Mouse (Mus musculus) gonadal fat pad, adult 2 months (tissue): ENCODE data around the gene Gm45808. TPM values are rescaled to one million over a fixed set of nuclear protein-coding genes. Genes with fewer than 3 reads are reported as not detected.

Experiments
- DNase-seq: peaks from one replicate; pipeline ENCODE4 v3.0.0-alpha.2; 2012; ENCODE audit warnings: low read depth
- polyA plus RNA-seq: library from polyadenylated mRNA; depleted of rRNA; stranded (reverse); fragments of >200 nt; gene quantifications from 2 replicates; pipeline ENCODE4 v1.2.3, GENCODE M21; 2012

Gm45808 gene
- polyA plus RNA-seq, 1 experiment = 6.9 TPM

DNA sequence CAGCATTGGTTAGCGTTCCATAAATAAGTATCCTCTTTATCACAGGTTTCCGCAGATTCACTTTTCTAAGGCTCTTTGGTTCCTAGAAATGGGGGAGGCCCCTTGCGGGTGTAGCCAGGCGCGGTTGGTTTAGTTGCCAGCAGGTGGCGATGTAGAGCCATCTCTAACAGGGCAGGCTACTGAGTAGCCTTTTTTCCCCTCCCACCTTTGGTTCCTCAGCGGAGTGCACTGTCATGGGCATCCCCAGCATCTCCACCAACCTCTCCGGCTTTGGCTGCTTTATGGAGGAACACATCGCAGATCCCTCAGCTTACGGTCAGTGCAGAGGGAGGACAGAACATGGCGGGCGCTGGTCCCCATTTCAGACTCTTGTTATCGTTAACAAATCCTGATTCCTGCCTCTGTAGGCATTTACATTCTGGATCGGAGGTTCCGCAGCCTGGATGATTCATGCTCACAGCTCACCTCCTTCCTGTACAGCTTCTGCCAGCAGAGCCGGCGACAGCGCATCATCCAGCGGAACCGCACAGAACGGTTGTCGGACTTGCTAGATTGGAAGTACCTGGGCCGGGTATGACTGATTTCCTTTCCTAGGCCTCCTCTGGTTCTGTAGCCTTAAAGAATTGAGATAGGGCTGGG, 35.1 kb downstream of the Gm45808 start:
- no peak for DNase-seq

DNA sequence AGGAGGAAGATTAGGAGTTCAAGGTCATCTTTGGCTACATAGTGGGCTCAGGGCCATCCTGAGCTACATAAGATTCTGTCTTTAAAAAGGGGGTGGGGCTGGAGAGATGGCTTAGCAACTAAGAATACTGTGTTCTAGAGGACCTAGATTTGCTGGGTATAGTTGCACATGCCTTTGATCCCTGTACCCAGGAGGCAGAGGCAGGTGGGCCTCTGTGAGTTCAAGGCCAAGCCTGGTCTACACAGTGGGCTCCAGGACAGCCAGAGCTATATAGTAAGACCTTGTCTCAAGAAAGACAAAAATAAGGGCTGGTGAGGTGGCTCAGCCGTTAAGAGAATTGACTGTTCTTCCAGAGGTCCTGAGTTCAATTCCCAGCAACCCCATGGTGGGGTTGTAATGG, 36.6 kb downstream of the Gm45808 start:
- no peak for DNase-seq

DNA sequence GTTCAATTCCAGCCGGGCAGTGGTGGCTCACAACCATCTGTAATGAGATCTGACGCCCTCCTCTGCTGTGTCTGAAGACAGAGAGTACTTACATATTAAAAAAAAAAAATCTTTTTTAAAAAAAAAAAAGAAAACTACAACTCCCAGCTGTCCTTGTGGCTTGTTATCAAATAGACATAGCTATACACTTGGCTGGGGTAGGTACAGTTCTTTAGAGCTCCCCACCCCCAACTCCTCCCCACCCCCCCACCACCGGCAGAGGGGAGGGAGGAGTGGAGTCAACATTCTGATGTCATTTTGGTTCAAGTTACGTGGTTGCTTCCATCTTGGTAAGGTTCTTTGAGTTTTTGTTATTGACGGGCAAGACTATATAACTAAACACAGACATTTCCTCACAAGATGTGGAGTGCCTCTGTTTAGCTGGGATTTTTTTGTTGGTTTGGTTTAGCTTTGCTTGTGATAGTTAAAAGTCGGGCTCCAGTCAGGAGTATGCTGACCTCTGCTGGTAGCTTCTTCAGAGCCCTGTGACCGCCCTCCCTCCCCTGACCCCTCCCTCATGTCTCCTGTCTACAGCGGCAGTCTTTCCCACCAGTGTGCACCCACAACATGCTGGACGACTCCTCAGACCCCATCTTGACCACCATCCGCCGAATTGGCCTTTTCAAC, 39.2 kb downstream of the Gm45808 start:
- no peak for DNase-seq

DNA sequence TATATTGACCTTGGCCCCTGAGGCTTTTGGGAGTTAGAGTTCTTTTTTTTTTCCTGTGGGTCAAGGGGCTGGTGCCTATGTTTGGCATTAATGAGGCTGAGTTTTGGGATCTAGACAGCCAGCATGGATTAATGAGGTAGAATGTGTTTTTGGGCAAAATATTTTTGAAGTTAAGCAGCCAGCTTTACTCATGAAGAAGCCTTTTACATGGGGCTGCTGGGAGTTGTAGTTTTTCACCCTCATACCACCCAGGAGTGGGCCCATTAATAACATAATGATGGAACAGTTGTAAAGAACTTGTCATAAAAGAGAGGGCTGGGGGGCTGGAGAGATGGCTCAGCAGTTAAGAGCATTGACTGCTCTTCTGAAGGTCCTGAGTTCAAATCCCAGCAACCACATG, 40.0 kb downstream of the Gm45808 start:
- no peak for DNase-seq

DNA sequence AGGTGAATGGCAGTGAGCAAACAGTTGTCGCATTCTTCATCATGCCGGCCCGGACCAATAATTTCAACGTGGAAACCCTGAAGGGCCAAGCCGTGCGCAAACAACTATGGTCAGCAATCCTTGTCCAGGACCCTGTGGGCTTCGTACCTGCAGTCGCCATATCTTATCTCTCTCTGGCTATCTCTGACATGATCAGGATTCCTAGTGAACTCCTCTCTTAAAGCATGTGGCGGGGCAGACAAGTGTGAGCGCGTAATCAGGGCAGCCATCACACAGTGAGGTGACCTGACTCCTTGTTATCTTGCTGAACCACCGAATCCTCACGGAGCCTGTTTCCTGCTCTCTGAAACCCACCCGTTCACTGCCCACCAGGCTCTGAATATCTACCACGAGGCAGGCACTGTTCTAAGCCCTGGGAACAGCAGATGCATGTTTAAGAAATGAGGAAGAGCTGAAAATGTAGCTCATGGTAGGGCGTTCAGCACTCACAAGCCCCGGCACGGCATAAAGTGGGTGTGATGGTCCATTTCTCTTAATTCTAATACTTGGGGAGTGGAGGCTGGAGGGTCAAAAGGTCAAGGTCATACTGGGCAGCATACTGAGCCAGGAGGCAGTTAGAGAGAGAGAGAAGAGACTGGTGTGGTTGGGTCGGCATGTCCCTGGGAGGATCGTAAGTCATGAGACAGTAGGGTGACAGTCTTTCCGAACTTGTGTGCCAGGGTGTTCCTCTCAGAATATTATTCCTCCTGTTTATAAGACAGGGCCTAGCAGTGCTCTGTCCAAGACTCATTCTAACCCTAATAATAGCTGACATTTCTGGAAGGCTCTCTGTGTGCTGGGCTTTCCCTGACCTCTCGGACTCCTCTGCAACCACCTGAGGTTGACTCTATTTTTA, 42.8 kb downstream of the Gm45808 start:
- DNase-seq = no peak

DNA sequence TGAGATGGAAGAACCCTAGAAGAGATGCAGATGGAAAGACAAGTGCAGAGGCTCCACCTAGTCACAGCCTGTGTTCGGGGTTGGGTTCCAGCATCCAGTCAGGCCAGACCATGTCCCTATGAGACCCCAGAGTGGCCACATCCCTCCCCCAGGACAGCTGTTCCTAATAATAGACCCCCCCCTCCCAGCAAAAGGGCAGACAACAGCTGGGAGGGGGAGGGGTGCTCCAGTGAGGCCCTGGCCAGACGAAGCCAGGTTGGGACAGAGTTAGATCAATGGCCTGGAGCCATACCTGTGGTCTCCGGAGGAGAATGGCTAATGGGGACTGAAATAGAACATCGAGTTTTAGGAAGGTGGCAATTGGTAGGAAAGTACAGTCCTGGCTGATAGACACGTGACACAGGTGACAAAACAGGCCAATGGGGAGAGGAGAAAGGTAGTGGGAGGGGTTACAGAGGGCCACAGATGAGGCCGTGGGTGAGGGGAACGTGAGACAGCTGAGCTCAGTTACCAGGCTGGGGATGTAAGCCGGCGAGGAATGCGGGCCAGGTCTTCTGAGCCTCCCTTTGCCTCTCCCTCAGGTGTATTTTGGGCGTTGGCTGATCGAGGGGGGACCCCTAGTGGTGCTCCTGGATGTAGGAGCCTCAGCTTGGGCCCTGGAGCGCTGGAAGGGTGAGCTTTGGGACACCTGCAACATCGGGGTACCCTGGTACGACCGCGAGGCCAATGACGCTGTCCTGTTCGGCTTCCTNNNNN, 48.9 kb downstream of the Gm45808 start, which contains the start of gene Ruvbl2:
Ruvbl2 (minus strand) TSS at position 576 of the 756 bp plus-strand sequence.
- no peak for DNase-seq

DNA sequence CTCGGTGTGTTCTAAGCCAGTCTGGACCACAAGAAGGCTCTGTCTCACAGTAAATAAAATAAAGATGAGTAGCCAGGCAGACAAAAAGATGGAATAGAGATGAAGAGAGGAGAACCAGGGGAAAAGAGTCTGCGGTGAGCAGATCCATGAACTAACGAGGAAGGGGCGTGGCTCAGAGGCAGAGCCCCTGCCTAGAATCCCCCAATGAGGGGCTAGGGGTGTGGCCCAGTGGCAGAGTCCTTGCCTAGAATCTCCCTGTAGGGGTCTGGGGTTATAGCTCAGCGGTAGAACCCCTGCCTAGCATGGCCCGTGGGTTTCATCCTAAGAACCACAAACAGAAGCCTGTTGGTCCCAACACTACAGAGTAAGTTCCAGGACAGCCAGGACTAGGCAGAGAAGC, 49.6 kb downstream of the Gm45808 start:
- DNase-seq = no peak

DNA sequence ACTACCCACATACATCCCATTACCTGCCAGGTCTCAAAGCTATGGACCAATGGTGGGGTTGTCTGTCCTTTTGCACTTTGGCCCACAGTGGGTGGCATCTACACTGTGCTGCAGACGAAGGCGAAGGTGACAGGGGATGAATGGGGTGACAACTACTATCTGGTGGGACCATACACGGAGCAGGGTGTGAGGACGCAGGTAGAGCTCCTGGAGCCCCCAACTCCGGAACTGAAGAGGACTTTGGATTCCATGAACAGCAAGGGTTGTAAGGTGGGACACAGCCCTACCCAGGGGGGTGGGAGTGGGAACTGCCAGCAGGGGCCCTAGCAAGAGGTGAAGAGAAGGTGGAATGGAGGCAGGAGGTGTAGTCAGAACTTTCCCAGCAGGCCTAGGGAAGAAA, 50.2 kb downstream of the Gm45808 start:
- DNase-seq = no peak

DNA sequence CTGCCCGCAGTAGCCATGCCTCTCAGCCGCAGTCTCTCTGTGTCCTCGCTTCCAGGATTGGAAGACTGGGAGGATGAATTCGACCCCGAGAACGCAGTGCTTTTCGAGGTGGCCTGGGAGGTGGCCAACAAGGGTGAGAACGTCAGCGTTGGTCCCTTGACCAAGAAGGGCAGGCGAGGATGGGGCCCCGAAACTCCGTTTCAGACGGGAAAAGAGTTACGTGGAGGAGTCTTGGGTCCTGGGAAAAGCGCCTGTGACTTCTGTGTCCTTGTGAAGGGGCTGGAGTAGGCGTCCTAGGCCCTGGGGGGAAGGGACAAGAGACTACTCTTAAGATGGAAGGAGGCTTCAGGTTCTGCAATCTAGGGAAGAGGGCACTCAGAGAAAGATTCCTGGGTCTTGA, 51.6 kb downstream of the Gm45808 start:
- no peak for DNase-seq

DNA sequence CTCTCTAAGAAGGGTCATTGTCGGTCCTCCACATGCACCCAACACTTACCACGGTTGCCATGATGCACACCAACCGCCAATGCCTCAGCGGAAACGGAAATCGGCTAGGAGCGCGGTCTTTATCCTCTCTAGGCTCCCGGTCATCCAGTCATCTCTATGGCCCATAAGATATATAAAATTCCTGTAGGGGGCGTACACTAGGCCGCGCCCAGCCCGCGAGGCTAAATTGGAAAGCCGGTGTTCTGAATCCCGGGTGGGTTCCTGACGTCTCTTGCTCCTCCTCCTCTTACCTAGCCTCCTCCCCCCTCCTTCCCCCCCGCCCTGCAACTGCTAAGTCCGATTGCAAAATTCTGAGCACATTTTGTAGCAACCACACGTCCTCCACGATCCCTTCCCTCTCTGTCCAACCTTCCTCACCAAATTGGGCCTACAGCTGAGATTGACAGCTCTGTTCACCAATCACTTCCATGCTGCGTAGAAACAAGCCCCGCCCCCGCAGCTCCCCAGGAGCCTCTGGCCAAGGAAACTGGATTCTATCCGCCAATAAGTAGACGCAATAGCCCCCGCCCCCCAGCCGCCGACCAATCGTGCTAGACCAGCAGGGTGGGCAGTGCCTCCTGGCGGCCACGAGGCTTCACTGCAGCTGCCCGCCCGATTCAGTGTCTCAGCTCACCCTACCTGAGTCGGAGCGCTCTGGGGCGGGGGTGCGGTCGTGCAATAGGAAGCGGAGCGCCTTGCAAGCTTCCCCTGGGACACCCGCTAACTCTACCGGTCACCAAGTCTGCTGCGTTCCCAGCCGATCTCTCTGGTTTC, 52.2 kb downstream of the Gm45808 start, which contains the start of gene Gys1:
Gys1 (plus strand) TSS at position 642 of the 813 bp plus-strand sequence.
- DNase-seq = peak; percentile 99

DNA sequence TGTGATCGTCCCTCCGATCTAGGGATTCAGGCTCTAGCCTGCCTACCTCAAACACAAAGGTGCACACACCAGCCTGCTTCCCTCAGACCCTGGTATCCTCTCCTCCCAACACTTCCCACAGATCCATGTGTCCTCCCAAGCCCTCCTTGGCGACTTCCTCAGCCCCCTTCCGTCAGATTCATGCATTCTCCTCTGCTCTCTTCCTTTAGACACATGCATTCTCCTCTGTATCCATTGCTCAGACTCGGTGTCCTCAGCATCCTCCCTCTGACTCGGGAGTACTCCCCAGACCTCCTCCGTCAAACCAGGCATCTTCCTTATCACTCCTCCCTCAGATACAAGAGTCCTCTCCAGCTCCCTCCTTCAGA, 52.8 kb downstream of the Gm45808 start:
- no peak for DNase-seq

DNA sequence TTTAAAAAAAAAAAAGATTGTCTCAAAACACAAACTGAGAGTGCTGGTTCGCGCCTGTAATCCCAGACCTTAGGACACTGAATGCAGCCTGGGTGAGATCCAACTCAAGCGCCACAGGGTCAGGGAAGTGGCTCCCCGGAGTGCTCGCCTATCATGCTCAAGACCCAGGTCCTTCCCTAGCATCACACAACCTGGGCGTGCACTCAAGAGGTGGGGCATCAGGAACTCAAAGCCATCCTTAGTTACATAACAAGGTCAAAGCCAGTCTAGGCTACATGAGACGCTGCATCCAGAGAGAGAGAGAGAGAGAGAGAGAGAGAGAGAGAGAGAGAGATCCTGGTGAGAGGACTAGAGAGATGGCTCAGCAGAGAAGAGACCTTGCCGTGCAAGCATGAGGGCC, 60.1 kb downstream of the Gm45808 start:
- no peak for DNase-seq

DNA sequence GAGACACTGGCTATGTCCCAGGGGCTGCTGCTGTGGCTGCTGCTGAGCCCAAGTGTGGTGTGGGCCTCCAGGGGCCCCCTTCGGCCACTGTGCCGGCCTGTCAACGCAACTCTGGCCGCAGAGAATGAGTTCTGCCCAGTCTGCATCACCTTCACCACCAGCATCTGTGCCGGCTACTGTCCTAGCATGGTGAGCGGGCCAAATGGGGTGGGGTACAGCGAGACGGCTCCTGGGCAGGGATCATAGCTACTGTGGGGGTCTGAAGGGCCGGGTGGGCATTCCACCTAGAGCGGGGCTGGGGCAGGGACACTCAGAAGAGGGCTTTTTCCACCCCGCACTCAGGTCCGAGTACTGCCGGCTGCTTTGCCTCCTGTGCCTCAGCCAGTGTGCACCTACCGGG, 65.4 kb downstream of the Gm45808 start:
- DNase-seq = no peak

DNA sequence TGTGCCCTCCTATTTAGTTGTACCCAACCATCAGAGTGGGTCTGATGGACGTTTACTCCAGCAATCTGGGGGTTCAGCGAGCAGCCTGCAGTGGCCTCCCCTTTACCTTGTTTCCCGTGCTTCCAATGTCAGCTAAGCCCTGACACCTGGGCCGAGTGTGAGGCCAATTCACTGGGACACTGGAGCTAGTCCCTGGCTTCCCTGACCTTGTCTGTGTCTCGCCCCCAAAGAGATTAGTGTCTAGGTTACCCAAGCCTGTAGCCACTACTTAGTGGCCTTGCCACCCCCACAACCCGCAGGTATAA, 66.0 kb downstream of the Gm45808 start, which contains the start of gene Lhb:
Lhb (plus strand) TSS at position 206 of the 305 bp plus-strand sequence.
- DNase-seq = no peak

DNA sequence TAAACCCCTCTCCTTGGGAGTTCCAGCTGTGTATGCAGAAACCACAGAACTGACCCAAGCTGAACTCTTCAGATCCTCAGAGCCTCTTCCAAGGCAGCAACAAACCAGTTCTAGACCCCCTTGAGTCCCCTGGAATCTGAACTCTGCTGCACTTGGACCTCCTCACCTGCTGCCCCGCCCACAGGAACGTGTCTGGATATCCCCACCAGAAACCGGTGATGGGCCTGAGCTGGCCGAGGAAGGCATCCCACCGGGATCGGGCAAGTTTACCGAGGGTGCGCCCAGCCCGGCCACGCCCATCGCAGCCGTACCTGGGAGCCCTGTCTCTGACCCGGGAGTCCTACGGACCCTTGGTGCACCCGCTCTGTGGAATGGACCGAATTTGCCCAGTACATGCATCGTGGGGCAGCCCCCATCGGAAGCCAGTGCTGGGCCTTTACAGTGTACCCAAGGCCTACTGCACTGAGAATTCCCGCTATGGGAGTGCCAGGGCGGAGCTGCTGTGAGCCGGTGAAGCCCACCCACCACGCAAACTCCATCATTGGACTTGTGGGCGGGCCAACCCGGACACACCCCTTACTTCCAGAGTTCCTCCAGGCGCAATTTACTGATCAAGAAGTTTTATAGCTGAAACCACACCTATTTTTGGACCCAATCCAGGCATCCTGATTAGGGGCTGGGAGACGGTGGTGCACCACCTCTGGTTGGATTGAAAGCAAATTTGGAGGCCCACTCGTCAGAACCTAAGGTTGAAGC, 66.6 kb downstream of the Gm45808 start:
- no peak for DNase-seq

DNA sequence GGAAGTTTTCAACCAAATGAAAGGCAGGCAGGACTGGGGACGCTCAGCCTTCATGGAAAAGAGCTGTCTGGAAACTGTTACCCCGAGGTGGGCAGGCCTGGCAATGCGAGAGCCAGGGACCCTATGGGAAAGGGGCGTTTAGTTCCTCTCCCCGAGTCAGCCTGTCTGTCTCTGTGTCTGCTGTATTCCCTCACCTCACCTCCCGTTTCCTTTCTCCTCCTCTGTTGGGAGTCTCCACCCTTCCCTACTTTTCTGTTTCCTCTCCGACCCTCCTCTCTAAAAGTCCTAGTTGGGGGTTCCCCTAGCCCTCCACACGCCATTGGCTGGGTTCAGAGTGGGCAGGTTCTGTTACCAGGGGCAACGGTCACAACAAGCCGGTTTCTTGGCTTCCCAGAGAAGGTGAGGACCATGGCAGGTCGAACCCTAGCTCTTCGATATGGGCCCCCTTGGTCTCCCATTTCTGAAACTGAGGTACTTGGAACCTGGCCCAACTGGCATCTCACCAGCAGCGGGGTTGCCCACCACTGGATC, 68.6 kb downstream of the Gm45808 start:
- DNase-seq = no peak
